In genomic region chr5:24307118-24307777, GRCm38 (mm10) we compare ENCODE assay signal across 22 mouse cellular contexts. TPM values are rescaled to one million over a fixed set of nuclear protein-coding genes. Genes with fewer than 3 reads are reported as not detected.
DNase-seq lines count a peak whose midpoint lies in the region; ATAC-seq and TF ChIP-seq lines count a peak whose summit lies in the region.
"Had no signal": no experiment of that assay in that cellular context is flagged by ENCODE, and none has a peak within 500 bp of the region (broad histone marks: within the 10 kb centered on the region; RNA-seq: fewer than 3 reads in every experiment).

No protein-coding gene starts in this region.

- no peak overlapping the region for H3K9ac ChIP-seq in hindbrain, postnatal 0 days (replicated peaks; ENCODE audit: low read length)
- no peak overlapping the region for H3K9ac ChIP-seq in hindbrain, embryonic 11.5 days (ENCODE audit: low read depth, low read length)
- H3K9ac ChIP-seq: limb, embryonic 13.5 days; liver, embryonic 13.5 days; stomach, embryonic 15.5 days had no signal

- H3K9me3 ChIP-seq in hindbrain, postnatal 0 days (ENCODE audit: low read length) = no peaks in the 10 kb centered on the region
- H3K9me3 ChIP-seq in hindbrain, embryonic 11.5 days (ENCODE audit: control insufficient read depth, low read length) = no peaks in the 10 kb centered on the region
- H3K9me3 ChIP-seq: liver, embryonic 13.5 days; stomach, embryonic 15.5 days had no signal

- H3K4me2 ChIP-seq in hindbrain, postnatal 0 days (ENCODE audit: low read depth, low read length) = no peak overlapping the region
- H3K4me2 ChIP-seq in hindbrain, embryonic 11.5 days (replicated peaks; ENCODE audit: low read depth, low read length) = no peak overlapping the region
- H3K4me2 ChIP-seq: heart, embryonic 11.5 days; limb, embryonic 13.5 days; liver, embryonic 13.5 days; stomach, embryonic 15.5 days had no signal

- no peaks in the 10 kb centered on the region for H3K27me3 ChIP-seq in hindbrain, postnatal 0 days (ENCODE audit: insufficient read depth, low read length)
- H3K27me3 ChIP-seq in hindbrain, embryonic 11.5 days (ENCODE audit: control insufficient read depth, insufficient read depth, low read length) = no peaks in the 10 kb centered on the region
- H3K27me3 ChIP-seq: limb, embryonic 13.5 days; liver, embryonic 13.5 days; stomach, embryonic 15.5 days had no signal

- peak; percentile 22 for DNase-seq in embryo, embryonic 10.5 days (ENCODE audit: low spot score)
- no peak for DNase-seq in embryo, embryonic 10 days (ENCODE audit: low spot score)
- DNase-seq in hindbrain, postnatal 0 days (ENCODE audit: low spot score) = peak; percentile 58
- DNase-seq in hindbrain, embryonic 11.5 days (ENCODE audit: low spot score) = no peak
- DNase-seq in right cerebral cortex, postnatal 10 days (ENCODE audit: low spot score in 2 of 2) = peak; percentile 31 to 56
- DNase-seq in right cerebral cortex, adult 18-20 months = no peak
- no peak for DNase-seq in B cell, adult 2 months
- DNase-seq: adrenal gland, postnatal 14 days; cerebellum, adult 11 months; kidney, postnatal 25 days; liver, embryonic 13.5 days; lung, adult 2 months; thymus, postnatal 25 days had no signal

- 0 out of 2 replicates have a peak, but pooled peaks have one; percentile 40 for ATAC-seq in hindbrain, postnatal 0 days
- ATAC-seq in hindbrain, embryonic 11.5 days (ENCODE audit: low FRiP score) = no peak
- ATAC-seq: hindbrain, embryonic 16.5 days; intestine, embryonic 16.5 days; midbrain, embryonic 16.5 days had no signal

- no peak for TF ChIP-seq CTCF in hindbrain, postnatal 0 days (IDR thresholded peaks at IDR 0.05; ENCODE audit: low read depth)

- WGBS in hindbrain, postnatal 0 days = 54% methylated on average over 5 of the region's 5 CpGs
- 68% methylated on average over 5 of the region's 5 CpGs for WGBS in hindbrain, embryonic 11.5 days

- no peak overlapping the region for H3K4me3 ChIP-seq in hindbrain, postnatal 0 days (ENCODE audit: low read length)
- H3K4me3 ChIP-seq in hindbrain, embryonic 11.5 days (ENCODE audit: low read depth, low read length) = no peak overlapping the region
- H3K4me3 ChIP-seq: forebrain, embryonic 10.5 days; layer of hippocampus, adult 2 months; limb, embryonic 13.5 days; liver, embryonic 13.5 days; stomach, embryonic 15.5 days had no signal

- H3K4me1 ChIP-seq in hindbrain, postnatal 0 days (ENCODE audit: insufficient read depth, low read length) = no peaks in the 10 kb centered on the region
- no peaks in the 10 kb centered on the region for H3K4me1 ChIP-seq in hindbrain, embryonic 11.5 days (replicated peaks; ENCODE audit: control insufficient read depth, insufficient read depth, low read length)
- H3K4me1 ChIP-seq: forebrain, embryonic 10.5 days; liver, embryonic 13.5 days; stomach, embryonic 15.5 days had no signal

- no peaks in the 10 kb centered on the region for H3K36me3 ChIP-seq in hindbrain, postnatal 0 days (ENCODE audit: insufficient read depth, low read length)
- H3K36me3 ChIP-seq in hindbrain, embryonic 11.5 days (ENCODE audit: control insufficient read depth, insufficient read depth, low read length) = no peaks in the 10 kb centered on the region
- H3K36me3 ChIP-seq: forebrain, embryonic 10.5 days; limb, embryonic 13.5 days; liver, embryonic 13.5 days; stomach, embryonic 15.5 days had no signal

- H3K27ac ChIP-seq in hindbrain, postnatal 0 days = no peak overlapping the region
- H3K27ac ChIP-seq in hindbrain, embryonic 11.5 days (ENCODE audit: low read depth, low read length) = no peak overlapping the region
- H3K27ac ChIP-seq: forebrain, embryonic 10.5 days; layer of hippocampus, adult 2 months; limb, embryonic 13.5 days; liver, embryonic 13.5 days; stomach, embryonic 15.5 days had no signal

RNA-seq across cellular contexts. Expression of gene Kcnh2, which starts 44.2 kb away (rescaled TPM):
- total RNA-seq in hindbrain, postnatal 0 days (2014; rRNA removed) = 55.9 and 70.5 TPM in 2 replicates
- polyA plus RNA-seq in hindbrain, postnatal 0 days (2015; fragmentation: Nextera tagmentation; extraction: Ambion mirVana) = 10.8 and 11.5 TPM in 2 replicates
- polyA plus RNA-seq in hindbrain, embryonic 11.5 days (2014; fragmentation: Nextera tagmentation; extraction: Ambion mirVana) = 11.9 and 12.3 TPM in 2 replicates

RNA-seq across cellular contexts. Expression of gene Nos3, which starts 57.4 kb away (rescaled TPM):
- 8.7 and 13.3 TPM in 2 replicates for total RNA-seq in hindbrain, postnatal 0 days (2014; rRNA removed)
- 7.2 and 7.4 TPM in 2 replicates for polyA plus RNA-seq in hindbrain, postnatal 0 days (2015; fragmentation: Nextera tagmentation; extraction: Ambion mirVana)
- polyA plus RNA-seq in hindbrain, embryonic 11.5 days (2014; fragmentation: Nextera tagmentation; extraction: Ambion mirVana) = 4.5 and 5.2 TPM in 2 replicates
- total RNA-seq: hematopoietic stem cell, adult 5-6 weeks had no signal

Comparison
In these comparisons a context has a peak if more than half of its experiments do, and no peak if none do; other contexts are left out.
1. DNase-seq: peak in embryo, embryonic 10.5 days (single experiment), hindbrain, postnatal 0 days (single experiment) and right cerebral cortex, postnatal 10 days (2 of 2); none in embryo, embryonic 10 days (single experiment), hindbrain, embryonic 11.5 days (single experiment), right cerebral cortex, adult 18-20 months (single experiment) and B cell, adult 2 months (0 of 2).